Mouse (Mus musculus) liver, embryonic 16.5 days (tissue): ENCODE results near the gene Lipt1. TPM values are rescaled to one million over a fixed set of nuclear protein-coding genes. Genes with fewer than 3 reads are reported as not detected.

ENCODE experiments used
- ATAC-seq: fragments of 200-750 bp; cut with Nextera tagmentation; 2 replicates; pipeline ENCODE4 v1.8.0; 2017; ENCODE audit warnings: low read depth, mild to moderate bottlenecking, moderate number of reproducible peaks, moderate library complexity
- H3K27ac ChIP-seq: fragments of 300-500 bp; sonication (generic); 2 replicates; pipeline ENCODE4 v1.5.1; 2014; ENCODE audit warnings: mild to moderate bottlenecking, low read length
- H3K27me3 ChIP-seq: fragments of 300-500 bp; sonication (generic); 2 replicates; pipeline ENCODE4 v1.6.1; 2014; ENCODE audit warnings: low read depth, low read length, mixed read lengths; ENCODE audit not compliant: control insufficient read depth, insufficient read depth
- H3K36me3 ChIP-seq: fragments of 300-500 bp; sonication (generic); 2 replicates; pipeline ENCODE4 v1.6.1; 2014; ENCODE audit warnings: mild to moderate bottlenecking; ENCODE audit not compliant: control insufficient read depth, insufficient read depth
- H3K4me1 ChIP-seq: fragments of 300-500 bp; sonication (generic); 2 replicates; pipeline ENCODE4 v1.6.1; 2014; ENCODE audit warnings: low read depth, low read length, mixed read lengths; ENCODE audit not compliant: control insufficient read depth
- H3K4me2 ChIP-seq: fragments of 300-500 bp; sonication (generic); 2 replicates; pipeline ENCODE4 v1.6.1; 2014; ENCODE audit warnings: low read depth, low read length, mixed read lengths
- H3K4me3 ChIP-seq: fragments of 300-500 bp; sonication (generic); 2 replicates; pipeline ENCODE4 v1.5.1; 2014; ENCODE audit warnings: low read depth, mild to moderate bottlenecking, low read length
- H3K9ac ChIP-seq: fragments of 300-500 bp; sonication (generic); 2 replicates; pipeline ENCODE4 v1.6.1; 2014; ENCODE audit warnings: low read depth, low read length
- H3K9me3 ChIP-seq: fragments of 300-500 bp; sonication (generic); replicated peaks from 2 replicates; pipeline ENCODE4 v1.6.1; 2016; ENCODE audit warnings: low read length; ENCODE audit not compliant: control insufficient read depth
- WGBS: fragments of 180-500 bp; shearing (Covaris S2); extraction: QIAGEN DNeasy Blood & Tissue Kit; methylation state at CpG from one replicate; pipeline ENCODE4 v1.1.7; 2014; ENCODE audit not compliant: insufficient replicate concordance; 5-methylcytosine and 5-hydroxymethylcytosine counted together
- polyA plus RNA-seq: library from polyadenylated mRNA; unstranded; fragments of >200 nt; fragmentation: Nextera tagmentation; extraction: Ambion mirVana; gene quantifications from 2 replicates; pipeline ENCODE4 v1.2.1, GENCODE M21; 2015

The Lipt1 gene
- polyA plus RNA-seq, 1 experiment from 2014 or later = 4.2 TPM

- Histone ChIP-seq H3K4me1 (peaks cover 29% of the 10 kb centered on the region), H3K27ac (peak overlapping the region; percentile 84), H3K36me3 (peaks cover 7% of the 10 kb centered on the region), H3K9me3 (no peaks in the 10 kb centered on the region), H3K4me2 (peak overlapping the region; percentile 74), H3K9ac (peak overlapping the region; percentile 67), H3K4me3 (peak overlapping the region; percentile 75), H3K27me3 (no peaks in the 10 kb centered on the region)
- ATAC-seq = no peak
- 67% methylated on average over 7 of the region's 7 CpGs for WGBS
Measured at GRCm38 (mm10) chr1:37889206-37889605, 17.7 kb downstream of the Lipt1 start.

DNA sequence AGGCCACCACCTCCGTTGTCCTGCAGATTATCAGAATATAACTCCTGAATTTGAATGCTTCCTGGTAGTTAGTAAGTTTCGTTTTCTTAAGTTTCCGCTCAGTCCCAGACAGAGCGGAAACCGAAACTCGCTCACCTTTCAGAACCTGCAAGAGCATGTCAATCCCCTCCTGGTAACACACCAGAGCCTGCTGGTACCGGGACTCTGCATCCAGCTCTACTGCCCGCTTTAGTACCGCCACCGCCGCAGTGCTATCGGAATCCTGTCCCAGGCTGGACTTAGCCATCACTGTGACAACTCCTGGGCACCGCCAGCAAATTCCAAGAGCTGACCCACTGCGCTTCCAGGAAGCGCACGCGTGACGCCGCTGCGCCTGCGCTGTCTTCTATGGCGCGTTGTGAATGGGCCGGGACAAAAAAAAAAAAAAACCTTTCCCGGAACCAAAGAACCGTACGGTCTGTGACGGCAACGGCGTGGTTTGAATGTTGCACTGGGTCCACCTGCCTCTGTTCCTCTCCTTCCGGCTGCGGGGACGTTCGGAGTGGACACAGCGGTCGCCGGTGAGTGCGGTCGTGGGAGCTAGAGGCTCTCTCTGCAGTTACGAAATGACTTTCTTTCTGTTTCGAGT, 18.6 kb downstream of the Lipt1 start, which contains the start of the genes Mitd1 and Mrpl30:
Gene Mitd1 (minus strand): TSS at position 387 of the 628 bp plus-strand sequence.
Gene Mrpl30 (plus strand): TSS at position 453 of the 628 bp plus-strand sequence.
- under 1% methylated on average over 41 of the region's 41 CpGs for WGBS
- H3K4me1 ChIP-seq = peaks cover 26% of the 10 kb centered on the region

GRCm38 (mm10) chr1:37891400-37891799, 19.9 kb downstream of the Lipt1 start:
- Histone ChIP-seq H3K27ac (no peak overlapping the region), H3K4me1 (peaks cover 26% of the 10 kb centered on the region), H3K4me3 (peak overlapping the region; percentile 75), H3K4me2 (peak overlapping the region; percentile 74), H3K9ac (peak overlapping the region; percentile 67), H3K36me3 (peaks cover 8% of the 10 kb centered on the region; the same call in 1 of the 2 replicates), H3K27me3 (no peaks in the 10 kb centered on the region), H3K9me3 (no peaks in the 10 kb centered on the region)
- ATAC-seq = no peak
- WGBS = 36% methylated on average over 3 of the region's 3 CpGs

More for the DNA sequence above, 18.6 kb downstream of the Lipt1 start, which contains the start of the genes Mitd1 and Mrpl30:
- ATAC-seq = peak; percentile 91
- H3K9me3 ChIP-seq = no peaks in the 10 kb centered on the region
- H3K27ac ChIP-seq = peak within 1 kb of the TSS; percentile 84
- H3K4me3 ChIP-seq = peak within 1 kb of the TSS; percentile 75
- H3K36me3 ChIP-seq = peaks cover 4% of the 10 kb centered on the region; the same call in 1 of the 2 replicates
- peak within 1 kb of the TSS; percentile 74 for H3K4me2 ChIP-seq
- no peaks in the 10 kb centered on the region for H3K27me3 ChIP-seq
- peak within 1 kb of the TSS; percentile 67 for H3K9ac ChIP-seq

DNA sequence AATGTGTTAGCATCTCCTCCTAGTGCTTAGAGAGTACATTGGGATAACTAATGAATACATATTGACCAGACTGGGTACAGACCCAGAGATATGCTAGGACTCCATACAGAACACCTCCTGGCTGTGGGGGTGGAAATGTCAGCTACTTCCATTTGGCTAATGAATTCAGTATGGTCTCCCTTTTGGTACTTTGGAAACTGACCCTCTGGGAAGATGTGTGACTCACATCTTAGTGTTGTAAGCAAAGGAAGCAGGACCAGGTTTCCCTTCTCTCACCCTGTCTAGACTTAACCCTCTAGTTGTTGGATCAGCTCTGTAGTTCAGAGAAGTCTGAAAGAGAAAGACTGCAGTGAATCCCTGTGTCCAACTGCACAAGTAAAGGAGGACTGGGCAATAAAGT, 23.1 kb downstream of the Lipt1 start:
- Histone ChIP-seq H3K4me1 (peaks cover 12% of the 10 kb centered on the region), H3K9ac (no peak overlapping the region), H3K36me3 (peaks cover 28% of the 10 kb centered on the region), H3K4me2 (no peak overlapping the region), H3K27ac (no peak overlapping the region), H3K27me3 (no peaks in the 10 kb centered on the region), H3K4me3 (no peak overlapping the region), H3K9me3 (no peaks in the 10 kb centered on the region)
- no peak for ATAC-seq

DNA sequence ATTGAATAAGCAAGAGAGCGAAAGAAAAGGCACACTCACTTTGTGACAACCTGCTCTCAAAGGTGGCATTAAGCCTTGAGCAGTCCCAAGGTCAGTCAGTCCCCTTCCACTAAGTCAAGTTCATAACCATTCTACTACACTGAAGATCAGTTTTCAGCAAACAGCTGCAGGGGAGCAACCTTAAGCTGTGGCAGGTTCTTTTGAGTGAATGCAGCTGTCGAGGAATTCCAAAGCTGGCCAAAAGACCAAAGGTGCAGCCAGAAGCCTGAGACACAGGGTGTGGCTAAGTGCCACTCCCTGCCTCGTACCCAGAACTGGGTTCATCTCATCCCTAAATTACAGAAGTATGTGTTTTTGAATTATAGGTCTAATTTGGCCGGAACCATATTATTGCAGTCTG, 28.3 kb downstream of the Lipt1 start:
- H3K9me3 ChIP-seq = no peaks in the 10 kb centered on the region
- no peak overlapping the region for H3K27ac ChIP-seq
- no peaks in the 10 kb centered on the region for H3K27me3 ChIP-seq
- peaks cover 24% of the 10 kb centered on the region for H3K36me3 ChIP-seq
- H3K4me3 ChIP-seq = no peak overlapping the region
- ATAC-seq = no peak
- no peak overlapping the region for H3K4me2 ChIP-seq
- WGBS = 66% methylated on average over 4 of the region's 4 CpGs
- H3K9ac ChIP-seq = no peak overlapping the region
- no peaks in the 10 kb centered on the region for H3K4me1 ChIP-seq

DNA sequence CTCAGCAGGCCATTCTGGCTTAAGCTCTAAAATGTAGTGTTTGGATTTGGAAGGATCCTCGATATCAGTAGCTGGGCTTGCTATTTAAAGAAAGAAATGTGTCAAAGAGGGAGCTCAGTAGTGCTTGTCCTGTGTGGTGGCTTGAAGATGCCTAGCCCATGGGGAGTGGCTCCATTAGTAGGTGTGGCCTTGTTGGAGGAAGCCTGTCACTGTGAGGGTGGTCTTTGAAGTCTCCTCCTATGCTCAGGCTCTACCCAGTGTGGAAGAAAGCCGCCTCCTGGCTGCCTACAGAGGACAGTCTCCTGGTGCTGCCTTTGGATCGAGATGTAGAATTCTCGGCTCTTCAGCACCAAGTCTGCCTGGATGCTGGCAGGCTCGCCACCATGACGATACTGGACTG, 28.8 kb downstream of the Lipt1 start:
- no peak for ATAC-seq
- peaks cover 24% of the 10 kb centered on the region for H3K36me3 ChIP-seq
- no peak overlapping the region for H3K27ac ChIP-seq
- H3K4me3 ChIP-seq = no peak overlapping the region
- no peak overlapping the region for H3K4me2 ChIP-seq
- H3K4me1 ChIP-seq = no peaks in the 10 kb centered on the region
- no peaks in the 10 kb centered on the region for H3K9me3 ChIP-seq
- 67% methylated on average over 6 of the region's 6 CpGs for WGBS
- H3K9ac ChIP-seq = no peak overlapping the region
- no peaks in the 10 kb centered on the region for H3K27me3 ChIP-seq

DNA sequence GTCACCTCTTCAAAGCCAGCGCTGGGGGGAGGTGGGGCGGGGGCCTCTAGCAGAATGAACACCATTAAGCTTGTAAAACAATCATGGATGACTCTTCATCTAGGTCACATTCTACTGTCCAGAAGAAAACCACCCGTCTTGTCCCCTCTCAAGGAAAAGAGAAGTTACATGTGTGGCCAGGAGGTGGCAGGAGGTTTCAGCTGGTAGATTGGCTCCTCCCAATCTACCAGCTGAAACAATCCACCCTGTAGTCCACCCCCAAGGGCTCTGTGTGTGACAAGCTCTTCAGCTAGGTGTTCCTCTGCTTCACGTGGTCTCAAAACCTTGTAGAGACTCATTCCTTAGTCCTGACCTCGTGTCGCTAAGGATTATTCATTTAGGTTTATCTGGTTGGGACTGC, 31.6 kb downstream of the Lipt1 start:
- Histone ChIP-seq H3K4me3 (no peak overlapping the region), H3K36me3 (peaks cover 11% of the 10 kb centered on the region), H3K27ac (no peak overlapping the region), H3K9ac (no peak overlapping the region), H3K9me3 (no peaks in the 10 kb centered on the region), H3K27me3 (no peaks in the 10 kb centered on the region), H3K4me1 (no peaks in the 10 kb centered on the region), H3K4me2 (no peak overlapping the region)
- no peak for ATAC-seq
- WGBS = 30% methylated on average over 6 of the region's 6 CpGs

DNA sequence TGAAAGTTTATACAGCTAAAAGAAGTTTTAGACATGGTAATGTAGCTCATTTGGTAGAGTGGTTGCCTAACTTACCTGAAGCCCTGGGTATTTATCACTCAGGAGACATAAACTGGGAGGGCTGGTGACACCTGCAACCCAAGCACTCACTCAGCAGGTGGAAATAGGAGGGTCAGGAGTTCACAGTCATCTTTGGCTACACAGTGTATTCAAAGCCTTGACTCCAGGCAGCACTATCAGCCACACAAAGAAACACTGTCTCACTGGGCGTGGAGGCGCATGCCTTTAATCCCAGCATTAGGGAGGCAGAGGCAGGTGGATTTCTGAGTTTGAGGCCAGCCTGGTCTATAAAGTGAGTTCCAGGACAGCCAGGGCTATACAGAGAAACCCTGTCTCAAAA, 41.2 kb downstream of the Lipt1 start:
- no peak overlapping the region for H3K9ac ChIP-seq
- H3K4me3 ChIP-seq = no peak overlapping the region
- H3K36me3 ChIP-seq = no peaks in the 10 kb centered on the region
- WGBS = 59% methylated on average over 2 of the region's 2 CpGs
- no peaks in the 10 kb centered on the region for H3K27me3 ChIP-seq
- H3K9me3 ChIP-seq = no peaks in the 10 kb centered on the region
- no peaks in the 10 kb centered on the region for H3K4me1 ChIP-seq
- no peak for ATAC-seq
- no peak overlapping the region for H3K4me2 ChIP-seq
- no peak overlapping the region for H3K27ac ChIP-seq

- H3K4me1 ChIP-seq = no peaks in the 10 kb centered on the region
- H3K27me3 ChIP-seq = no peaks in the 10 kb centered on the region
- no peak within 1 kb of the TSS for H3K9ac ChIP-seq
- H3K36me3 ChIP-seq = no peaks in the 10 kb centered on the region
- no peak within 1 kb of the TSS for H3K27ac ChIP-seq
- no peak within 1 kb of the TSS for H3K4me3 ChIP-seq
- ATAC-seq = no peak
- 46% methylated on average over 5 of the region's 5 CpGs for WGBS
- no peak within 1 kb of the TSS for H3K4me2 ChIP-seq
- no peaks in the 10 kb centered on the region for H3K9me3 ChIP-seq
Measured at GRCm38 (mm10) chr1:37916393-37916792, 44.9 kb downstream of the Lipt1 start, which contains the start of gene Lyg2. Gene Lyg2 (minus strand): TSS chr1:37916493.
